Mouse (Mus musculus) MN1 (cell line): Measurements from ENCODE around the gene Ddr2.
A peak's percentile ranks its signal among the peaks of the same experiment; 100 is the strongest.

Source experiments
- DNase-seq: peaks from one replicate; pipeline ENCODE4 v3.0.0-alpha.2; 2016; ENCODE audit warnings: low spot score

Gene Ddr2

GRCm38 (mm10) chr1:170086631-170087030, 23.9 kb downstream of the Ddr2 start:
- DNase-seq = no peak

- DNase-seq = no peak
Observed at GRCm38 (mm10) chr1:170084151-170084796, 26.3 kb downstream of the Ddr2 start.

- no peak for DNase-seq
Observed at GRCm38 (mm10) chr1:170080907-170081306, 29.7 kb downstream of the Ddr2 start.

GRCm38 (mm10) chr1:170079465-170079864, 31.1 kb downstream of the Ddr2 start:
- DNase-seq = no peak

GRCm38 (mm10) chr1:170076339-170076738, 34.2 kb downstream of the Ddr2 start:
- no peak for DNase-seq

- DNase-seq = no peak
Observed at GRCm38 (mm10) chr1:170073768-170074167, 36.8 kb downstream of the Ddr2 start.

- no peak for DNase-seq
Observed at GRCm38 (mm10) chr1:170069143-170069542, 41.4 kb downstream of the Ddr2 start.

GRCm38 (mm10) chr1:170065931-170066330, 44.6 kb downstream of the Ddr2 start:
- no peak for DNase-seq

- no peak for DNase-seq
Observed at GRCm38 (mm10) chr1:170065009-170065408, 45.6 kb downstream of the Ddr2 start.

GRCm38 (mm10) chr1:170064083-170064494, 46.5 kb downstream of the Ddr2 start:
- DNase-seq = peak; percentile 72

- DNase-seq = no peak
Observed at GRCm38 (mm10) chr1:170060214-170060613, 50.3 kb downstream of the Ddr2 start.

GRCm38 (mm10) chr1:170059347-170059746, 51.2 kb downstream of the Ddr2 start:
- DNase-seq = no peak

GRCm38 (mm10) chr1:170058051-170058450, 52.5 kb downstream of the Ddr2 start:
- peak; percentile 80 for DNase-seq

GRCm38 (mm10) chr1:170057607-170058006, 53.0 kb downstream of the Ddr2 start:
- no peak for DNase-seq

- DNase-seq = no peak
Observed at GRCm38 (mm10) chr1:170056921-170057320, 53.6 kb downstream of the Ddr2 start.

GRCm38 (mm10) chr1:170056214-170056613, 54.3 kb downstream of the Ddr2 start:
- no peak for DNase-seq

GRCm38 (mm10) chr1:170052469-170053065, 58.0 kb downstream of the Ddr2 start:
- DNase-seq = no peak

GRCm38 (mm10) chr1:170051631-170052177, 58.9 kb downstream of the Ddr2 start:
- DNase-seq = no peak

- DNase-seq = no peak
Observed at GRCm38 (mm10) chr1:170048434-170048833, 62.1 kb downstream of the Ddr2 start.

- DNase-seq = no peak
Observed at GRCm38 (mm10) chr1:170044726-170045471, 65.7 kb downstream of the Ddr2 start.

- DNase-seq = no peak
Observed at GRCm38 (mm10) chr1:170043753-170044152, 66.8 kb downstream of the Ddr2 start.

GRCm38 (mm10) chr1:170042996-170043395, 67.6 kb downstream of the Ddr2 start:
- no peak for DNase-seq

GRCm38 (mm10) chr1:170039402-170039801, 71.2 kb downstream of the Ddr2 start:
- DNase-seq = no peak
